Mouse (Mus musculus) kidney, adult 2 months (tissue): ENCODE measurements at regions not wholly inside any gene's neighbourhood (a gene's known extent, or its start where the extent isn't known, plus 50 kb on each side); places are given as distances from the start of the nearest gene placed in this dataset.

Experiments
- CTCF ChIP-seq: fragments of 200-500 bp; conservative IDR thresholded peaks from 2 replicates; pipeline ENCODE4 v1.5.1; 2011; ENCODE audit warnings: low read depth, mild to moderate bottlenecking, control low read depth, low read length, moderate library complexity, mixed read lengths; ENCODE audit not compliant: insufficient read depth, insufficient read length
- POLR2A ChIP-seq: fragments of 200-500 bp; IDR thresholded peaks from one replicate; pipeline ENCODE4 v1.6.1; 2011; ENCODE audit warnings: low read depth, low read length, control low read depth

- no peak for TF ChIP-seq CTCF
- no peak for TF ChIP-seq POLR2A
Measured at GRCm38 (mm10) chr15:41991816-41992215, 1857.7 kb downstream of the 9330182O14Rik start.
